Mouse (Mus musculus): ENCODE measurements around the gene Olfr250. TPM values are rescaled to one million over a fixed set of nuclear protein-coding genes. Genes with fewer than 3 reads are reported as not detected.
"Not testable (repeated sequence)": the region's sequence is repeated elsewhere in the genome, so short reads cannot be mapped to it uniquely, and the experiment has no call there.

The Olfr250 gene
- polyA plus RNA-seq (2015; fragmentation: Nextera tagmentation; extraction: Ambion mirVana): not detected in 2 replicates

DNA sequence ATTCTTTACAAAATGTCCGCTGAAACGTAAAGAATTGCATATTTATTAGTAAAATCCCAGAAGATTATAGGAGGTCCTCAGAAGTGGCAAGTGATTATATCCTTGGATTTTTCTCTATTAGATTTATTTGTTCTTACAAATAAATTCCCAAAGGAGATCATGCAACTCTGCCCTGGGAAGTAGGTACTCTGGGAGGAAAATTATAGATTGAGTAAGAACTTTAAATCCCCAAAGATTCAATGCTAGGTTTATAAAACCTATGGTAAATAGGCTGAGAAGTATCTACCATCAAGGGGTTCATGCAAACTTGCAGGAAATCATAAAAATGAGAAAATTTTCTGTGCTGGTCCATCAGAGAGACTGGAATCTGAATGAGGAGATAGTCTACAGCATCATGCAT lies at the start of gene Olfr250:
TSS of gene Olfr250 (plus strand) at position 301 of the 400 bp plus-strand sequence.
- H3K27ac ChIP-seq (ENCODE audit: low read length): no peak within 1 kb of the TSS
- 93% methylated on average over 2 of the region's 2 CpGs for WGBS
- no peak within 1 kb of the TSS for H3K4me2 ChIP-seq (replicated peaks; ENCODE audit: low read depth, low read length)
- H3K36me3 ChIP-seq (ENCODE audit: insufficient read depth, low read length): no peaks in the 10 kb centered on the region
- no peaks in the 10 kb centered on the region for H3K9me3 ChIP-seq (ENCODE audit: low read length)
- H3K9ac ChIP-seq (replicated peaks; ENCODE audit: low read length): no peak within 1 kb of the TSS
- H3K4me3 ChIP-seq (ENCODE audit: low read length): no peak within 1 kb of the TSS
- H3K4me1 ChIP-seq (ENCODE audit: insufficient read depth, low read length): no peaks in the 10 kb centered on the region
- H3K27me3 ChIP-seq (ENCODE audit: insufficient read depth, low read length): no peaks in the 10 kb centered on the region
- ATAC-seq (ENCODE audit: low FRiP score, low TSS enrichment): no peak

DNA sequence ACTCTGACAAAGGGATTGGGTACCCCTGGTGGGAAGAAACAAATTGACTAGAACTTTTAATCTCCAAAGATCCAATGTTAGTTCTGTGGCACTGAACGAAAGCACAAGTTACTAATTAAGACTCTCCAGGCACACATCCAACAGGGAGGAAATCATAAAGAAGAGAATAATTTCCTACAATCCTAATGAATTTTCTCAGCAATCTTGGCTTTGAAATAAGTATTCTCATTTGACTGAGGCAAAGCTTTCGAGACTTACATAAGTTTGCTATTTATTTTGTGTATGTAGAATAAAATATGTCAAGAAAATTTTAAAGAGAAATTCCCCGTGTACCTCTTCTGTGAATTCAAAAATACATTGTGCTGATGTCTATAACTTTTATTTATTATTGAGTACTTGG lies 37.9 kb upstream of the Olfr250 start, which contains the start of gene Olfr25:
TSS of gene Olfr25 (plus strand) at position 301 of the 400 bp plus-strand sequence.
- H3K9me3 ChIP-seq (ENCODE audit: low read length): no peaks in the 10 kb centered on the region
- 78% methylated on average over 3 of the region's 3 CpGs for WGBS
- H3K27me3 ChIP-seq (ENCODE audit: insufficient read depth, low read length): no peaks in the 10 kb centered on the region
- no peak within 1 kb of the TSS for H3K4me2 ChIP-seq (replicated peaks; ENCODE audit: low read depth, low read length)
- H3K36me3 ChIP-seq (ENCODE audit: insufficient read depth, low read length): no peaks in the 10 kb centered on the region
- H3K9ac ChIP-seq (replicated peaks; ENCODE audit: low read length): no peak within 1 kb of the TSS
- no peak within 1 kb of the TSS for H3K4me3 ChIP-seq (ENCODE audit: low read length)
- ATAC-seq (ENCODE audit: low FRiP score, low TSS enrichment): no peak
- H3K4me1 ChIP-seq (ENCODE audit: insufficient read depth, low read length): no peaks in the 10 kb centered on the region
- no peak within 1 kb of the TSS for H3K27ac ChIP-seq (ENCODE audit: low read length)

DNA sequence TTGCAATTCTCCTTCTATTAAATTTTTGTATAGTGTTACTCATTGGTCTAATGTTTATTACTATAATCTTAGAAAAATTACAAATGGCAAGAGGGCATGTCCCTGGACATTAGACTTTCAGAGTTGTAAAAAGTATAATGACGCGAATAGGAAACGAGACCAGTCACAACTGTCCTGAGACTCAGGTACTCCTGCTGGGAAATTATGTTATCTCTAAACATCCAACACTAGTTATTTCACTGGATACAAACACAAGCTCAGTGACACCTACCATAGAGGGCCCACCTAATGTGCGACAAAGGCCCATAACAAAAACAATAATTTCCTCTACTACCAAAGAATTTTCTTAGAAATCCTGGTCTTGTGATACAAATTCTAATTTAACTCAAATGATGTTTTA lies 18.6 kb upstream of the Olfr250 start, which contains the start of gene Olfr898:
TSS of gene Olfr898 (plus strand) at position 301 of the 400 bp plus-strand sequence.
- Histone ChIP-seq H3K4me3 (ENCODE audit: low read length) (no peak within 1 kb of the TSS), H3K9ac (replicated peaks; ENCODE audit: low read length) (no peak within 1 kb of the TSS), H3K4me1 (ENCODE audit: insufficient read depth, low read length) (no peaks in the 10 kb centered on the region), H3K9me3 (ENCODE audit: low read length) (no peaks in the 10 kb centered on the region), H3K4me2 (replicated peaks; ENCODE audit: low read depth, low read length) (no peak within 1 kb of the TSS), H3K27ac (ENCODE audit: low read length) (no peak within 1 kb of the TSS), H3K27me3 (ENCODE audit: insufficient read depth, low read length) (no peaks in the 10 kb centered on the region), H3K36me3 (ENCODE audit: insufficient read depth, low read length) (no peaks in the 10 kb centered on the region)
- no peak for ATAC-seq (ENCODE audit: low FRiP score, low TSS enrichment)
- 89% methylated on average over 4 of the region's 4 CpGs for WGBS

DNA sequence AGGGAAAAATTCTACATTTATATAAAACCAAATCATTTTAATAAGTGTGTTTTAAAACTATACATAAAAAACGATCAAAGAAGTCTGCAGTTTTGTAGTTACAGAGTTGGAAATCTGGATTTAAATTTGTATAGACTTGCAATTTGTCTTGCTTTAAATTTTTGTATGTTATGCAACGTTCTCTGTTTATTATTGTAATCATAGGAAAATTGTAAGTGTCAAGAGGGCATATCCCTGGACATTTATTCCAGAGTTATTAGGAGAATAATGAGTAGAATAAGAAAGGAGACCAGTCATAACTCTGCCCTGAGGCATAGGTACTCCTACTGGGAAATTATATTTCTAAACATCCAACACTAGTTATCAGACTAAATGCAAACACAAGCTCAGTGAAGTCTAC lies 10.1 kb downstream of the Olfr250 start, which contains the start of gene Olfr251:
TSS of gene Olfr251 (plus strand) at position 301 of the 400 bp plus-strand sequence.
- Histone ChIP-seq H3K36me3 (ENCODE audit: insufficient read depth, low read length) (no peaks in the 10 kb centered on the region), H3K4me1 (ENCODE audit: insufficient read depth, low read length) (no peaks in the 10 kb centered on the region), H3K27me3 (ENCODE audit: insufficient read depth, low read length) (no peaks in the 10 kb centered on the region), H3K27ac (ENCODE audit: low read length) (no peak within 1 kb of the TSS), H3K9me3 (ENCODE audit: low read length) (no peaks in the 10 kb centered on the region), H3K9ac (replicated peaks; ENCODE audit: low read length) (no peak within 1 kb of the TSS), H3K4me2 (replicated peaks; ENCODE audit: low read depth, low read length) (no peak within 1 kb of the TSS), H3K4me3 (ENCODE audit: low read length) (no peak within 1 kb of the TSS)
- no peak for ATAC-seq (ENCODE audit: low FRiP score, low TSS enrichment)
- WGBS: 66% methylated on average over 2 of the region's 2 CpGs

DNA sequence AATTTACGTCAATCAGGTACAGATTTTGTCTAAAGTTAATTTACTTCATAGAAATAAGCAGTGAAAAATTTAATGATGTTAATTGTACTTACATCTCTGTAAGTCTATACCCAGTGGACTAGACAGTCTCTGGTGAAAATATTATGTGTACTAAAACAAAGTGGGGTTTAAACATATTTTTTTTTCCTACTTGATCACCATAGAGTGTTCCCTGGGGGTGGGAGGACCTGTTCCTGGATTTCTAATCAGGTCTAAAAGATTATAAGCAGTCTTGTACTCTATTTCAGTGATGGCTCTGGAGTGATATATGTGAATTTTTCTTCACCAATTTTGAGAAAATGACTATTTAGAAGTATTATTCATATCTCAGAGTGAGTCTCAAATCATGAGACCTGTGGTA lies 34.7 kb downstream of the Olfr250 start, which contains the start of gene Olfr147:
TSS of gene Olfr147 (plus strand) at position 301 of the 400 bp plus-strand sequence.
- no peak within 1 kb of the TSS for H3K27ac ChIP-seq (ENCODE audit: low read length)
- no peaks in the 10 kb centered on the region for H3K9me3 ChIP-seq (ENCODE audit: low read length)
- H3K4me1 ChIP-seq (ENCODE audit: insufficient read depth, low read length): no peaks in the 10 kb centered on the region
- H3K27me3 ChIP-seq (ENCODE audit: insufficient read depth, low read length): no peaks in the 10 kb centered on the region
- 81% methylated on average over 1 of the region's 1 CpGs for WGBS
- no peak for ATAC-seq (ENCODE audit: low FRiP score, low TSS enrichment)
- H3K36me3 ChIP-seq (ENCODE audit: insufficient read depth, low read length): no peaks in the 10 kb centered on the region
- no peak within 1 kb of the TSS for H3K4me3 ChIP-seq (ENCODE audit: low read length)
- H3K4me2 ChIP-seq (replicated peaks; ENCODE audit: low read depth, low read length): no peak within 1 kb of the TSS
- no peak within 1 kb of the TSS for H3K9ac ChIP-seq (replicated peaks; ENCODE audit: low read length)

DNA sequence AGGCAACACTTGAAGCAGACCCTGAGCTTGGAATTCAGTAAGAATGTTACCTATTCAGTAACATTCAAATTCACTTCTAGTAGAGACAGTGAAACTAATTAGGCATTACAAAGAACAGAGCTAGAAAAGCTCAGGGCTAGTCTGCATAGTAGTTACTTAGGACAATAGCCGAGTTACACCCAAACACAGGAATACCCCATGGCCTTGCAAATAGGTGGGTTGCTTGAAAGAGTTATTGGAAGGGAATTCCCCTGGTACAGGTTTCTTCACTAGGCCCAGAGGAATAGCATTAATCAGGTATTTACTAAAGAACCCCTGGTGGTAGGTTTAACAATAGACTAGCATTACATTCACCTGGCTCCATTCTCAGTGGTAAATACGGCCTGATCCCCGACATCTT lies 40.8 kb downstream of the Olfr250 start:
- H3K4me2 ChIP-seq (replicated peaks; ENCODE audit: low read depth, low read length); H3K27ac ChIP-seq (ENCODE audit: low read length); H3K4me3 ChIP-seq (ENCODE audit: low read length); H3K9ac ChIP-seq (replicated peaks; ENCODE audit: low read length); H3K27me3 ChIP-seq (ENCODE audit: insufficient read depth, low read length); H3K4me1 ChIP-seq (ENCODE audit: insufficient read depth, low read length); H3K36me3 ChIP-seq (ENCODE audit: insufficient read depth, low read length); ATAC-seq (ENCODE audit: low FRiP score, low TSS enrichment); H3K9me3 ChIP-seq (ENCODE audit: low read length): not testable (repeated sequence)
- 92% methylated on average over 3 of the region's 3 CpGs for WGBS

DNA sequence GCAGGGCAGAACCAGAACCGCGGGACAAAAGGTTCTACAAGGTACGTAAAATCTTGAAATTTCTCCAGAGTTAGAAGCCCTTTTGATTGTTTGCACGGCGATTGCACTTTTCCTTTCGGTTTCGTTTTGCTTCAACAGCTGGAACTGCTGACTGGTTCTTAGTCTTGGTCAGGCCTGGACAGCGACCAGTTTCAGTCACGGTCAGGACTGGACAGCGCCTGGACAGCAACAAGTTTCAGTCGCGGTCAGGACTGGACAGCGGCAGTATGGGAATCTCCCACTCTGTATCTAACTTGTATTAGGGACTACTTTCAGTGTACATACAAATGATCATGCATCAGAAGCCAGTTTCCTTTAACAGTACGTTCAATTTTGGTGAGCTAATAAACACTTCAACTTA lies 46.8 kb downstream of the Olfr250 start:
- not testable (repeated sequence) for ATAC-seq (ENCODE audit: low FRiP score, low TSS enrichment); H3K27me3 ChIP-seq (ENCODE audit: insufficient read depth, low read length); H3K27ac ChIP-seq (ENCODE audit: low read length); H3K36me3 ChIP-seq (ENCODE audit: insufficient read depth, low read length); H3K4me3 ChIP-seq (ENCODE audit: low read length); H3K4me2 ChIP-seq (replicated peaks; ENCODE audit: low read depth, low read length); H3K9me3 ChIP-seq (ENCODE audit: low read length); H3K4me1 ChIP-seq (ENCODE audit: insufficient read depth, low read length); H3K9ac ChIP-seq (replicated peaks; ENCODE audit: low read length)
- WGBS: 88% methylated on average over 14 of the region's 14 CpGs

Other genes starting within 250 kb of the Olfr250 start
- not detected in 2 replicates for gene Olfr890, start 224.4 kb upstream of the Olfr250 start, polyA plus RNA-seq (2015; fragmentation: Nextera tagmentation; extraction: Ambion mirVana)
- not detected in 2 replicates for gene Olfr891, start 186.1 kb upstream of the Olfr250 start, polyA plus RNA-seq (2015; fragmentation: Nextera tagmentation; extraction: Ambion mirVana)
- gene Olfr893, start 158.5 kb upstream of the Olfr250 start, polyA plus RNA-seq (2015; fragmentation: Nextera tagmentation; extraction: Ambion mirVana): not detected in 2 replicates
- gene Olfr894, start 148.8 kb upstream of the Olfr250 start, polyA plus RNA-seq (2015; fragmentation: Nextera tagmentation; extraction: Ambion mirVana): not detected in 2 replicates
- not detected in 2 replicates for gene Olfr143, start 114.1 kb upstream of the Olfr250 start, polyA plus RNA-seq (2015; fragmentation: Nextera tagmentation; extraction: Ambion mirVana)
- not detected in 2 replicates for gene Olfr895, start 99.0 kb upstream of the Olfr250 start, polyA plus RNA-seq (2015; fragmentation: Nextera tagmentation; extraction: Ambion mirVana)
- gene Olfr896-ps1, start 75.8 kb upstream of the Olfr250 start, polyA plus RNA-seq (2015; fragmentation: Nextera tagmentation; extraction: Ambion mirVana): not detected in 2 replicates
- gene Olfr25, start 37.8 kb upstream of the Olfr250 start, polyA plus RNA-seq (2015; fragmentation: Nextera tagmentation; extraction: Ambion mirVana): not detected in 2 replicates
- not detected in 2 replicates for gene Olfr898, start 18.5 kb upstream of the Olfr250 start, polyA plus RNA-seq (2015; fragmentation: Nextera tagmentation; extraction: Ambion mirVana)
- not detected in 2 replicates for gene Olfr251, start 10.2 kb downstream of the Olfr250 start, polyA plus RNA-seq (2015; fragmentation: Nextera tagmentation; extraction: Ambion mirVana)
- not detected in 2 replicates for gene Olfr147, start 34.8 kb downstream of the Olfr250 start, polyA plus RNA-seq (2015; fragmentation: Nextera tagmentation; extraction: Ambion mirVana)
- gene Olfr901, start 62.6 kb downstream of the Olfr250 start, polyA plus RNA-seq (2015; fragmentation: Nextera tagmentation; extraction: Ambion mirVana): not detected in 2 replicates
- gene Olfr902, start 80.8 kb downstream of the Olfr250 start, polyA plus RNA-seq (2015; fragmentation: Nextera tagmentation; extraction: Ambion mirVana): not detected in 2 replicates
- gene Olfr904, start 96.2 kb downstream of the Olfr250 start, polyA plus RNA-seq (2015; fragmentation: Nextera tagmentation; extraction: Ambion mirVana): not detected in 2 replicates
- not detected in 2 replicates for gene Olfr905, start 104.2 kb downstream of the Olfr250 start, polyA plus RNA-seq (2015; fragmentation: Nextera tagmentation; extraction: Ambion mirVana)
- not detected in 2 replicates for gene Olfr906, start 120.2 kb downstream of the Olfr250 start, polyA plus RNA-seq (2015; fragmentation: Nextera tagmentation; extraction: Ambion mirVana)
- gene Olfr907, start 128.9 kb downstream of the Olfr250 start, polyA plus RNA-seq (2015; fragmentation: Nextera tagmentation; extraction: Ambion mirVana): not detected in 2 replicates
- gene Olfr911-ps1, start 154.7 kb downstream of the Olfr250 start, polyA plus RNA-seq (2015; fragmentation: Nextera tagmentation; extraction: Ambion mirVana): not detected in 2 replicates
- not detected in 2 replicates for gene Olfr910, start 171.0 kb downstream of the Olfr250 start, polyA plus RNA-seq (2015; fragmentation: Nextera tagmentation; extraction: Ambion mirVana)
- gene Olfr912, start 213.3 kb downstream of the Olfr250 start, polyA plus RNA-seq (2015; fragmentation: Nextera tagmentation; extraction: Ambion mirVana): not detected in 2 replicates
- not detected in 2 replicates for gene Olfr913, start 225.9 kb downstream of the Olfr250 start, polyA plus RNA-seq (2015; fragmentation: Nextera tagmentation; extraction: Ambion mirVana)
- gene Olfr914, start 238.2 kb downstream of the Olfr250 start, polyA plus RNA-seq (2015; fragmentation: Nextera tagmentation; extraction: Ambion mirVana): not detected in 2 replicates